Mouse (Mus musculus): ENCODE data around the gene Plekhg5. TPM values are rescaled to one million over a fixed set of nuclear protein-coding genes. Genes with fewer than 3 reads are reported as not detected.
"Not testable (repeated sequence)": the region's sequence is repeated elsewhere in the genome, so short reads cannot be mapped to it uniquely, and the experiment has no call there.

Gene Plekhg5
- total RNA-seq (2021): 10 to 100 TPM; 14.7 to 22.0 TPM
- long read RNA-seq, experiment 1, full-length matches to known transcripts: 20 of 40 reads
- long read RNA-seq, experiment 1, partial matches to known transcripts: 5 of 40 reads
- long read RNA-seq, experiment 1, other reads (novel, unspliced or antisense): 15 of 40 reads
- long read RNA-seq, experiment 2, transcript Plekhg5-202 (21 exons, 3,842 nt): major isoform, 5 of 13 reads
- long read RNA-seq, experiment 2, partial matches to known transcripts: 1 of 13 reads
- long read RNA-seq, experiment 2, other reads (novel, unspliced or antisense): 3 of 13 reads

GRCm38 (mm10) chr4:152072121-152072601, at the start of gene Plekhg5:
Gene Plekhg5, plus strand, starts transcription at chr4:152072498.
- peak; percentile 58 for DNase-seq

- DNase-seq: no peak
Observed at GRCm38 (mm10) chr4:152022506-152022905, 49.8 kb upstream of the Plekhg5 start.

- no peak for DNase-seq
Observed at GRCm38 (mm10) chr4:152024525-152024924, 47.8 kb upstream of the Plekhg5 start.

- peak; percentile 29 for DNase-seq
Observed at GRCm38 (mm10) chr4:152026751-152027508, 45.4 kb upstream of the Plekhg5 start.

GRCm38 (mm10) chr4:152027524-152027923, 44.8 kb upstream of the Plekhg5 start, which contains the start of gene Zbtb48:
Gene Zbtb48, minus strand, starts transcription at chr4:152027671.
- peak; percentile 91 for DNase-seq

GRCm38 (mm10) chr4:152028456-152028855, 43.8 kb upstream of the Plekhg5 start:
- no peak for DNase-seq

GRCm38 (mm10) chr4:152029087-152029486, 43.2 kb upstream of the Plekhg5 start:
- DNase-seq: no peak

- DNase-seq: no peak
Observed at GRCm38 (mm10) chr4:152029997-152030396, 42.3 kb upstream of the Plekhg5 start.

GRCm38 (mm10) chr4:152032922-152033321, 39.4 kb upstream of the Plekhg5 start:
- no peak for DNase-seq

GRCm38 (mm10) chr4:152036464-152036863, 35.8 kb upstream of the Plekhg5 start:
- not testable (repeated sequence) for DNase-seq

GRCm38 (mm10) chr4:152038225-152038984, 33.9 kb upstream of the Plekhg5 start, which contains the start of gene Tas1r1:
Gene Tas1r1, minus strand, starts transcription at chr4:152038568.
- peak; percentile 36 for DNase-seq

GRCm38 (mm10) chr4:152038985-152039830, 33.1 kb upstream of the Plekhg5 start, which contains the start of gene Nol9:
Gene Nol9, plus strand, starts transcription at chr4:152039321.
- DNase-seq: peak; percentile 97

GRCm38 (mm10) chr4:152039831-152040310, 32.4 kb upstream of the Plekhg5 start:
- no peak for DNase-seq

GRCm38 (mm10) chr4:152041924-152042641, 30.2 kb upstream of the Plekhg5 start:
- no peak for DNase-seq

- DNase-seq: no peak
Observed at GRCm38 (mm10) chr4:152043171-152043570, 29.1 kb upstream of the Plekhg5 start.

GRCm38 (mm10) chr4:152044609-152045008, 27.7 kb upstream of the Plekhg5 start:
- no peak for DNase-seq

- DNase-seq: no peak
Observed at GRCm38 (mm10) chr4:152062390-152063110, 9.7 kb upstream of the Plekhg5 start.

GRCm38 (mm10) chr4:152067280-152067679, 5.0 kb upstream of the Plekhg5 start:
- DNase-seq: no peak

GRCm38 (mm10) chr4:152068166-152068724, 4.1 kb upstream of the Plekhg5 start:
- DNase-seq: peak; percentile 41

Measured in gastrocnemius, postnatal 10 days (tissue).